ENCODE assay signal across 42 mouse cellular contexts in the genomic region with DNA sequence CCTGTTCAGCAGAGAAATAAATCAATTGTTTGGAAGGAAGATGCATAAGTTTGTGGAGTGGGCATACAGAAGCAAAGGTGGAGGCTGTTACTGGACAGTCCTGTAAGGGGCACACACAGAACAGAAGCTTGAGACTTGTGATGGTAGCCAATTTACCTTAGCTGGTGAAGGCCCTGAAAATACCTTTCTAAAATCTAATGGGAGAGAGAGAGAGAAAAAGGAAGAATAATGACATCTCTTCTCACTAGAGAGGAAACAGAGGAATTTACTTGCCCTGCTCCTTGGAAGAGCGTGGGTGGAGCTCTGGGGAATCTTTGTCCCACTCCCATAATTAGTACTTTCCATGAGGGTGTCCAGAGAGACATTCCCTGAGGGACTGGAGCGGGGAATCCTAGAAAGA. TPM values are rescaled to one million over a fixed set of nuclear protein-coding genes. Genes with fewer than 3 reads are reported as not detected.
"Had no signal": no experiment of that assay in that cellular context is flagged by ENCODE, and none has a peak within 500 bp of the region (broad histone marks: within the 10 kb centered on the region; RNA-seq: fewer than 3 reads in every experiment).

Gene Olfr94, minus strand, starts transcription at position 101 of the 400 bp plus-strand sequence.

- DNase-seq: heart, postnatal 10 days; heart, postnatal 14 days; heart, postnatal 36 days; heart, postnatal 4 days; kidney, adult 11 months; kidney, adult 18-20 months; kidney, adult 2 months; kidney, adult 8-10 months; kidney, adult 9 months; kidney, postnatal 10 days; kidney, postnatal 14 days; kidney, postnatal 25 days; kidney, postnatal 36 days; kidney, postnatal 4 days; layer of hippocampus, adult 9-11 months; layer of hippocampus, postnatal 36 days had no signal

- H3K36me3 ChIP-seq: heart, embryonic 10.5 days; heart, embryonic 12.5 days; heart, embryonic 13.5 days; heart, embryonic 15.5 days; hindbrain, embryonic 10.5 days; hindbrain, embryonic 12.5 days; hindbrain, embryonic 15.5 days; intestine, embryonic 15.5 days; kidney, embryonic 15.5 days had no signal

- ATAC-seq: hindbrain, postnatal 0 days; inflammation-experienced regulatory T-cells, adult 6 months; intestine, embryonic 15.5 days; intestine, embryonic 16.5 days; intestine, postnatal 0 days had no signal

- H3K9ac ChIP-seq: heart, embryonic 12.5 days; heart, embryonic 13.5 days; heart, embryonic 15.5 days; hindbrain, embryonic 12.5 days; hindbrain, embryonic 14.5 days; hindbrain, embryonic 15.5 days; intestine, embryonic 15.5 days; kidney, embryonic 15.5 days had no signal

- H3K4me2 ChIP-seq: heart, embryonic 11.5 days; heart, embryonic 12.5 days; heart, embryonic 13.5 days; heart, embryonic 15.5 days; hindbrain, embryonic 12.5 days; hindbrain, embryonic 14.5 days; hindbrain, embryonic 15.5 days; intestine, embryonic 15.5 days; kidney, embryonic 15.5 days had no signal

- H3K27ac ChIP-seq: heart, embryonic 10.5 days; heart, embryonic 13.5 days; heart, embryonic 15.5 days; hindbrain, embryonic 10.5 days; hindbrain, embryonic 12.5 days; hindbrain, embryonic 14.5 days; hindbrain, embryonic 15.5 days; hindbrain, postnatal 0 days; intestine, embryonic 15.5 days; kidney, embryonic 15.5 days; kidney, postnatal 0 days; layer of hippocampus, adult 2 months; left cerebral cortex, adult 2 months had no signal

- H3K4me3 ChIP-seq: heart, embryonic 10.5 days; heart, embryonic 12.5 days; heart, embryonic 13.5 days; heart, embryonic 15.5 days; hindbrain, embryonic 10.5 days; hindbrain, embryonic 12.5 days; hindbrain, embryonic 15.5 days; intestine, embryonic 15.5 days; kidney, embryonic 15.5 days; layer of hippocampus, adult 2 months; left cerebral cortex, adult 2 months had no signal

- H3K9me3 ChIP-seq: heart, embryonic 10.5 days; heart, embryonic 12.5 days; heart, embryonic 13.5 days; heart, embryonic 15.5 days; hindbrain, embryonic 10.5 days; hindbrain, embryonic 12.5 days; hindbrain, embryonic 15.5 days; intestine, embryonic 15.5 days; kidney, embryonic 15.5 days had no signal

RNA-seq across cellular contexts. Expression of gene Olfr94, which starts in this region (rescaled TPM):
- polyA plus RNA-seq: heart, embryonic 10.5 days; heart, embryonic 11.5 days; heart, embryonic 12.5 days; heart, embryonic 13.5 days; heart, embryonic 14.5 days; heart, embryonic 15.5 days; heart, embryonic 16.5 days; heart, postnatal 0 days; hindbrain, embryonic 10.5 days; hindbrain, embryonic 11.5 days; hindbrain, embryonic 12.5 days; hindbrain, embryonic 14.5 days; hindbrain, embryonic 15.5 days; hindbrain, postnatal 0 days; inflammation-experienced regulatory T-cells, adult 6 months; intestine, embryonic 14.5 days; intestine, embryonic 15.5 days; intestine, embryonic 16.5 days; intestine, postnatal 0 days; kidney, adult 2 months; kidney, embryonic 14.5 days; kidney, embryonic 15.5 days; kidney, embryonic 16.5 days; kidney, postnatal 0 days; large intestine, adult 2 months had no signal
